Mouse (Mus musculus) forebrain, embryonic 10.5 days (tissue): ENCODE results near the gene Tmem150c. TPM values are rescaled to one million over a fixed set of nuclear protein-coding genes. Genes with fewer than 3 reads are reported as not detected.

Experiments
- DNase-seq: peaks from one replicate; pipeline ENCODE4 v3.0.0-alpha.2; 2017; ENCODE audit warnings: low spot score; ENCODE audit errors: extremely low spot score
- H3K27ac ChIP-seq: fragments of 300-500 bp; sonication (generic); 2 replicates; pipeline ENCODE4 v1.5.1; 2016; ENCODE audit warnings: mild to moderate bottlenecking
- H3K27me3 ChIP-seq: fragments of 300-500 bp; sonication (generic); 2 replicates; pipeline ENCODE4 v1.6.1; 2016; ENCODE audit warnings: mild to moderate bottlenecking; ENCODE audit not compliant: poor library complexity, severe bottlenecking
- H3K36me3 ChIP-seq: fragments of 300-500 bp; sonication (generic); replicated peaks from 2 replicates; pipeline ENCODE4 v1.6.1; 2016; ENCODE audit warnings: mild to moderate bottlenecking, moderate library complexity
- H3K4me1 ChIP-seq: fragments of 300-500 bp; sonication (generic); 2 replicates; pipeline ENCODE4 v1.6.1; 2016
- H3K4me3 ChIP-seq: fragments of 300-500 bp; sonication (generic); 2 replicates; pipeline ENCODE4 v1.5.1; 2016; ENCODE audit warnings: mild to moderate bottlenecking, moderate library complexity
- H3K9me3 ChIP-seq: fragments of 300-500 bp; sonication (generic); 2 replicates; pipeline ENCODE4 v1.6.1; 2016; ENCODE audit warnings: mild to moderate bottlenecking, moderate library complexity
- WGBS: fragments of 180-500 bp; shearing (Covaris S2); methylation state at CpG from one replicate; pipeline ENCODE4 v1.1.7; 2016; 5-methylcytosine and 5-hydroxymethylcytosine counted together
- polyA plus RNA-seq: library from polyadenylated mRNA; unstranded; fragments of >200 nt; fragmentation: Nextera tagmentation; extraction: Ambion mirVana; gene quantifications from 2 replicates; pipeline ENCODE4 v1.2.1, GENCODE M21; 2016

Tmem150c gene
- polyA plus RNA-seq, 1 experiment from 2014 or later: 2.2 TPM

- Histone ChIP-seq H3K27ac (no peak overlapping the region), H3K4me3 (no peak overlapping the region), H3K36me3 (peaks cover 45% of the 10 kb centered on the region), H3K9me3 (no peaks in the 10 kb centered on the region), H3K27me3 (no peaks in the 10 kb centered on the region), H3K4me1 (peaks cover 27% of the 10 kb centered on the region)
- 87% methylated on average over 15 of the region's 15 CpGs for WGBS
- no peak for DNase-seq
Observed at GRCm38 (mm10) chr5:100057461-100058209, 102.0 kb downstream of the Tmem150c start.

DNA sequence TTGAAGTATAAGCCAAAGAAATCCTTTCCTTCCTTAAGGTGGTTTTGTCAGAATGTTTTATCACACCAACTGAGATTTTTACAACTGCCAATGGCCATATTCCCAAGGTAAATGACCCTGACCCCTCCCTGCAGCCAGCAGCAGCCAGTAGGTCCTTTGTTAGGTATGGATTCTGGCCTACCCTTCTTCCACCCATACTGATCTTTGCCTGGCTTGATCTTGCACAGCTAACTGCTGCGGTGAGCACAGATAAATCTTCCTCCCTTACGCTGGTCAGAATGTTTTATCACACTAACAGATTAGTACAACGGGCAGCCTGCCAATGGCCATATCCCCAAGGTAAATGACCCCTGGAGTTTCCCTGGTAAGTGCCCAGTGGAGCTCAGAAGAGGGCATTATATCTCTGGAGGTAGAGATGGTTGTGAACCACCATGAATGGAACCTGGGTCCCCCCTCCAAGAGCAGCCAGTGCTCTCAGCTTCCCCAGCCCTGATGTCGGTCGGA, 103.7 kb downstream of the Tmem150c start:
- Histone ChIP-seq H3K27ac (no peak overlapping the region), H3K4me3 (no peak overlapping the region), H3K36me3 (peaks cover 42% of the 10 kb centered on the region), H3K9me3 (no peaks in the 10 kb centered on the region), H3K4me1 (peaks cover 27% of the 10 kb centered on the region), H3K27me3 (no peaks in the 10 kb centered on the region)
- no peak for DNase-seq
- WGBS: 90% methylated on average over 5 of the region's 5 CpGs

DNA sequence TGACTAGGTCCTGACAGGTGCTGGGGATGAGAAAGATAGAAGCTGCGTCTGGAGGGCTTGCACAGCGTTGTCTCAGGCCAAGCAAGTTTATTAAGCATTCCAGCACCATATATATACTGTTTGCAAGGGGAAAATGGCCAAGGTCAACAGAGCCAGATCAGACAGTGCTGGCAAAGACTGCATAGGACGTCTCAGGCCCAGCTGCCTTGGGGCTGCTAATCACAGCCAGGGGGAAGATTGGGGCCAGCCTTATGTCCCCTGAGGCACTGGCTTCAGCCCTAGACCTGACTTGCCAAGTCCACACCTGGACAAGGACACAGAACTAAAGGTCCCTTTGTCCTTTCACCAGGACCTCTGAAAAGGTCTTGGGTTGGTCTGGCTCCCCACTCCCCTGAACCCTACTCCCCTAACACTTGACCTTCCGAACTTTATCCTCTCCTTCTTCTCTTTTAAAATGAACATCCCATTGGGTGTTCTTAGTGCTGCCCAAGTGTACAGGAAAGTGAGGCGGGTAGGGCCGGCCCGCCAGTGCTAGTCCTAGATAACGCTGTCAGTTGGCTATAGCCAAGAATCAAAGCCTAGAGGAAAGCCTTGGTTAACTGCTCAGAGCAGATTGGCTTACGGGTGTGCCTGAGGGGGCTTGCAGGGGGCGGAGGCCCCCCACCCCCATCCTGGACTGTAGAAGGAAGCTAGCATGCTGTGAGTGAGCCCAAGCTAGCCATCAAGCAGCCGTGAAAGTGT, 104.6 kb downstream of the Tmem150c start:
- no peak for DNase-seq
- peak overlapping the region; percentile 60; the same call in 1 of the 2 replicates for H3K27ac ChIP-seq
- no peak overlapping the region for H3K4me3 ChIP-seq
- peaks cover 42% of the 10 kb centered on the region for H3K36me3 ChIP-seq
- H3K4me1 ChIP-seq: peaks cover 27% of the 10 kb centered on the region
- no peaks in the 10 kb centered on the region for H3K9me3 ChIP-seq
- 86% methylated on average over 11 of the region's 11 CpGs for WGBS
- H3K27me3 ChIP-seq: no peaks in the 10 kb centered on the region

GRCm38 (mm10) chr5:100052728-100053127, 106.9 kb downstream of the Tmem150c start:
- Histone ChIP-seq H3K27ac (no peak overlapping the region), H3K4me3 (no peak overlapping the region), H3K36me3 (peaks cover 29% of the 10 kb centered on the region), H3K27me3 (no peaks in the 10 kb centered on the region), H3K9me3 (no peaks in the 10 kb centered on the region), H3K4me1 (peaks cover 33% of the 10 kb centered on the region)
- no peak for DNase-seq
- 90% methylated on average over 7 of the region's 7 CpGs for WGBS

GRCm38 (mm10) chr5:100049904-100050303, 109.7 kb downstream of the Tmem150c start:
- Histone ChIP-seq H3K4me1 (peaks cover 46% of the 10 kb centered on the region), H3K27me3 (no peaks in the 10 kb centered on the region), H3K9me3 (no peaks in the 10 kb centered on the region), H3K4me3 (no peak overlapping the region), H3K36me3 (peaks cover 29% of the 10 kb centered on the region), H3K27ac (no peak overlapping the region)
- 92% methylated on average over 3 of the region's 3 CpGs for WGBS
- DNase-seq: no peak

DNA sequence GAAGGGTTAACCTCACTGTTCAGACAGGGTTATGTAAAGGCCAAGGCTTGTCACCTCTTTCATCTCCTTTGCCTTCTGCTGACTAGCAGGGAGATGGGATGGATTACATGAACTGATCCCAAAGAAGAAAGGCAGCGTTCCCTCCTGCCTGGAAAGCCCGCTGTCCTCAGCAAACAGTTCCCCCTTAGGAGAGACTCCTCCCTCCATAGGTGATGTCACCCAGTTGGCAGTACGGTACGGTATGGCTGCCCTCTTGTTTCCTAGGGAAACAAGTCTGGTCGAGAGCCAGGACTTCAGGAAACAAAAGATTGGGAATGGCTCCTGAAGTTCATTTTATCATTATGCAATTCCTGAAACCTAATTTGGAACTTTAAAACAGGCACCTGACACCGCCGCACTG, 111.7 kb downstream of the Tmem150c start:
- Histone ChIP-seq H3K4me1 (peaks cover 48% of the 10 kb centered on the region), H3K9me3 (no peaks in the 10 kb centered on the region), H3K36me3 (peaks cover 35% of the 10 kb centered on the region), H3K27ac (peak overlapping the region; percentile 44; the same call in 1 of the 2 replicates), H3K27me3 (no peaks in the 10 kb centered on the region), H3K4me3 (no peak overlapping the region; the same call in 1 of the 2 replicates)
- DNase-seq: no peak
- 58% methylated on average over 7 of the region's 7 CpGs for WGBS

DNA sequence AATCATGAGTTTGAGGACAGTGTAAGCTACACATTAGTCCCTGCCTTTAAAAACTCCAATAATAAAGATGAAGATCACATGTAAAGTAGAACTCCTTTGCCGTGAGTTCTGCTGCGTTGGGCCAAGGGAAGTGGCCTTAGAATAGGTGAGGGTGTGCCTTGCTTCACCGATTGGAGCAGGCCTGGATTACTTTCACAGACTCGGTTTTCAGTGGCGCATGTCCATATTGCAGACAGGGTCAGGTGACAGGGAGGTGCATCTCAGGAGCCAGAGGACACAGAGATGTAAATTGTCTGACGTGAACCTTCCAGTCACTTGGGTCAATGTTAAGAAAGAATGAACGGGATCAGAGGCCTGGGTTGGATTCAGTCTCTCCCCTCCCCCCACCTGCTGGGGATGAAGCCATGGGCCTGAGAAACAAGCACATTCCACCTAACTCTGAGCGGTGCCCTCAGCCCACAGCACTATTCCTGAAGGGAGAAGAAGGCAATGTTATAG, 112.4 kb downstream of the Tmem150c start:
- peaks cover 35% of the 10 kb centered on the region for H3K36me3 ChIP-seq
- H3K27ac ChIP-seq: peak overlapping the region; percentile 44
- no peaks in the 10 kb centered on the region for H3K9me3 ChIP-seq
- 58% methylated on average over 8 of the region's 8 CpGs for WGBS
- no peak for DNase-seq
- peaks cover 48% of the 10 kb centered on the region for H3K4me1 ChIP-seq
- H3K4me3 ChIP-seq: no peak overlapping the region; the same call in 1 of the 2 replicates
- no peaks in the 10 kb centered on the region for H3K27me3 ChIP-seq

DNA sequence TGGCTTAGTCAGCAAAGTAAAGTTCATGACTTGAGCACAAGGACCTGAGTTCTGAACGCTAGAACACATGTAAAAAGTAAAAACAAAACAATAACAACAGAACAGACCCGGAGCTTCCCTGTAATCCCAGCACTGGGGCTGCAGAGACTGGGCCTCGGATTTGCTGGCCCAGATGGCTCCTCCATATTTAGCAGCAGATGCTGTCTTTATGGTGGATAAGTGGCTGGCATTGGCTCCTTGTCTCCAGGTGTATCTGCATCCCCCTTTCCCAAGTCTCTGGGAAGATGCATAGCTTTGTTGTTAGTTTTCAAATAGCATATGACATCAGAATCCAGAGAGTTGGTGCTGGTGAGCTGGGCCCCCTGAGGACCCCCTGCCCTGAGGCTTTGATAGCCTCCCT, 113.5 kb downstream of the Tmem150c start:
- Histone ChIP-seq H3K36me3 (peaks cover 33% of the 10 kb centered on the region), H3K4me3 (no peak overlapping the region), H3K9me3 (no peaks in the 10 kb centered on the region), H3K4me1 (peaks cover 56% of the 10 kb centered on the region), H3K27me3 (no peaks in the 10 kb centered on the region), H3K27ac (no peak overlapping the region; the same call in 1 of the 2 replicates)
- WGBS: 80% methylated on average over 3 of the region's 3 CpGs
- no peak for DNase-seq

DNA sequence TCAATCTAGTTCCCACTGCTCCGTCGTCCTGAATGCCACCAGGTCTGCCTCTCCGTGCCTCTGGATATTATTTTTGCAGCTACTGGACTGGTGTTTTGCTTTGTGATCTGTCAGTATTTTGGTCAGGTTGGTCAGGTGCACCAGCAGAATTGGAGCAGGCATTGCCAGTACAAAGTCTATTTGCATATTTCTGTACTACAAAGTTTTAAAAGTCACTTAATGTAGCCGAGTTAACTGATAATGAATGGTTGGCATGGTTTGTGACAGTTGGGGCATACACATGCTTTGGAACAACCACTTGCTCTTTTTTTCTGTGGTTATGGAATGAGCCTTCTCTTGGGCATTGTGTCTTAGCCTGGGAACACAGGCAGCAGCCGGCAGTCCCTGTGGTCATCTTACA, 115.0 kb downstream of the Tmem150c start:
- H3K27ac ChIP-seq: no peak overlapping the region
- WGBS: 89% methylated on average over 5 of the region's 5 CpGs
- peaks cover 21% of the 10 kb centered on the region for H3K36me3 ChIP-seq
- peaks cover 64% of the 10 kb centered on the region for H3K4me1 ChIP-seq
- no peaks in the 10 kb centered on the region for H3K9me3 ChIP-seq
- no peaks in the 10 kb centered on the region for H3K27me3 ChIP-seq
- no peak for DNase-seq
- H3K4me3 ChIP-seq: no peak overlapping the region

- no peak for DNase-seq
- Histone ChIP-seq H3K4me3 (no peak overlapping the region), H3K27ac (no peak overlapping the region), H3K4me1 (peaks cover 58% of the 10 kb centered on the region), H3K36me3 (peaks cover 21% of the 10 kb centered on the region), H3K27me3 (no peaks in the 10 kb centered on the region), H3K9me3 (no peaks in the 10 kb centered on the region)
- 85% methylated on average over 4 of the region's 4 CpGs for WGBS
Observed at GRCm38 (mm10) chr5:100044030-100044429, 115.6 kb downstream of the Tmem150c start.

DNA sequence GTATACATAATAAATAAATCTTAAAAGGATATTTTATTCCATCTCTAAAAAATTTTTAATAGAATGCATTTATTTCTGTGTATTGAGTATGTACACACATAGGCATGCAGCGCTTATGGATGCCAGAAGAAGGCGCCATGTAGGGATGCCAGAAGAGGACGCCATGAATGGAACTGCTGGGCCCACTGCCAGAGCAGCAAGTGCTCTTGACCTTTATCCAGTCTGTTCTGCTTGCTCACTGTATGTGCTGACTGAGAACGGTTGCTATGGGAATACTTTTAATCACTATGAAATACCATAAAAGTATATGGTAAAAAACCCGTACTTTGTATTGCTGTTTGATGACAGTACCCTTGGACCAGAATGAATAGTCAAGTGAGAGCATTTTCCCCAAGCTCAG, 116.2 kb downstream of the Tmem150c start:
- Histone ChIP-seq H3K9me3 (no peaks in the 10 kb centered on the region), H3K27me3 (no peaks in the 10 kb centered on the region), H3K4me1 (peaks cover 51% of the 10 kb centered on the region), H3K4me3 (no peak overlapping the region), H3K36me3 (peaks cover 21% of the 10 kb centered on the region), H3K27ac (no peak overlapping the region)
- 95% methylated on average over 5 of the region's 5 CpGs for WGBS
- no peak for DNase-seq

DNA sequence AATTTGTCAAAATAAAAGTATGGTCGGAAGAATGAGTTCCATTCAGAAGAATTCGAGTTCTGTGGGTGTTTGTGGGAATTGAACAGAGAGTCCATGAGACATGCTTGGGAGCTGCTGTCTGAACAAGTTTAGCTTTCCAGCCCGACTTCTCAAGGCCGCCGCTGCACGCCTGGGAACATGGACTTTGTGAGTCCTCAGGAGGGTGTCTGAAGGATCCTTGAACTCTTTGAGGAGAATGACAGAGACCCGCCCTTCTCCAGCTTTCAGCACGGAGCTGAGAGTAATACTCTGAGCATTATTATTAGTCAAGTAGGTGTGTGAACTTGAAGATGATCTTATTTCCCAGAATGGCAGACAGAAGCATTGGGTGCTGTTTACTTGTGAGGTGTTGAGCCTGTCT, 117.1 kb downstream of the Tmem150c start:
- H3K9me3 ChIP-seq: no peaks in the 10 kb centered on the region
- DNase-seq: no peak
- H3K36me3 ChIP-seq: peaks cover 26% of the 10 kb centered on the region
- WGBS: 93% methylated on average over 8 of the region's 8 CpGs
- H3K4me3 ChIP-seq: no peak overlapping the region
- no peak overlapping the region for H3K27ac ChIP-seq
- H3K4me1 ChIP-seq: peaks cover 43% of the 10 kb centered on the region
- H3K27me3 ChIP-seq: no peaks in the 10 kb centered on the region

GRCm38 (mm10) chr5:100041272-100041671, 118.3 kb downstream of the Tmem150c start:
- peaks cover 38% of the 10 kb centered on the region for H3K36me3 ChIP-seq
- no peaks in the 10 kb centered on the region for H3K9me3 ChIP-seq
- H3K4me3 ChIP-seq: peak overlapping the region; percentile 97
- 65% methylated on average over 4 of the region's 4 CpGs for WGBS
- DNase-seq: no peak
- no peaks in the 10 kb centered on the region for H3K27me3 ChIP-seq
- H3K27ac ChIP-seq: no peak overlapping the region
- peaks cover 43% of the 10 kb centered on the region for H3K4me1 ChIP-seq
